Mouse (Mus musculus) thymus, adult 2 months (tissue): ENCODE measurements around the gene Vmn1r53.

Source experiments
- CTCF ChIP-seq: fragments of 200-500 bp; IDR thresholded peaks from 2 replicates; pipeline ENCODE4 v1.5.1; 2012; ENCODE audit warnings: mild to moderate bottlenecking, control low read depth, low read length, moderate library complexity, borderline replicate concordance; ENCODE audit not compliant: control insufficient read depth, poor library complexity, insufficient read depth; ENCODE audit errors: extremely low read depth
- POLR2A ChIP-seq: fragments of 200-500 bp; IDR thresholded peaks from 2 replicates; pipeline ENCODE4 v1.6.1; 2012; ENCODE audit warnings: mild to moderate bottlenecking, low read length, control low read depth, moderate library complexity; ENCODE audit not compliant: control insufficient read depth, poor library complexity, insufficient read depth; ENCODE audit errors: extremely low read depth

DNA sequence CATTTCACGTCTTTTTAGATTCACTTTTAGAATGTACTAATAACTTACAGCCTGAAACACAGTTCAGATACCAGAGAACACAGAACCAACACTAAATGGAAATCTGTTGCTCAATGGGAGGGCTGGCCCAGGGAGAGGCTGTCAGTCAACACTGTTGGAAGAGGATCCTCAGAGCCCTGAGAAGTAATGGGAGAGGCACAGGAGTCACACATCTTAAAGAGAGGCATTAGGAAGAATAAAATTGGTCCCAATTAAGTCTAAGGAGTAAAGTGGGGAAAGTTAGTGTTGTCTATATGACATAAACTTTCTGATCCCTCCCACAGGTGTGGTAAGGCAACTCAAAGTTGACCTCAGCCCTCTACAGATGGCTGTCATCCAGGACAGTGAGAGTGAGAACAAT is 21.8 kb upstream of the Vmn1r53 start, which contains the start of gene Vmn1r54:
- no peak for TF ChIP-seq POLR2A
- no peak for TF ChIP-seq CTCF
